Mouse (Mus musculus) embryonic facial prominence, embryonic 15.5 days (tissue): Measurements from ENCODE around the gene Zfp84. TPM values are rescaled to one million over a fixed set of nuclear protein-coding genes. Genes with fewer than 3 reads are reported as not detected.
A peak's percentile ranks its signal among the peaks of the same experiment; 100 is the strongest.
"Not testable (repeated sequence)": the region's sequence is repeated elsewhere in the genome, so short reads cannot be mapped to it uniquely, and the experiment has no call there.

Experiments used
- ATAC-seq: fragments of 200-750 bp; cut with Nextera tagmentation; 2 replicates; pipeline ENCODE4 v1.8.0; 2017; ENCODE audit warnings: low read depth, moderate TSS enrichment; ENCODE audit not compliant: insufficient number of reproducible peaks, low FRiP score, low TSS enrichment
- H3K27ac ChIP-seq: fragments of 300-500 bp; sonication (generic); replicated peaks from 2 replicates; pipeline ENCODE4 v1.5.1; 2015; ENCODE audit warnings: mild to moderate bottlenecking, inconsistent platforms
- H3K27me3 ChIP-seq: fragments of 300-500 bp; sonication (generic); 2 replicates; pipeline ENCODE4 v1.6.1; 2015; ENCODE audit warnings: inconsistent platforms
- H3K36me3 ChIP-seq: fragments of 300-500 bp; sonication (generic); 2 replicates; pipeline ENCODE4 v1.6.1; 2015; ENCODE audit warnings: mild to moderate bottlenecking, inconsistent platforms
- H3K4me1 ChIP-seq: fragments of 300-500 bp; sonication (generic); 2 replicates; pipeline ENCODE4 v1.6.1; 2015; ENCODE audit warnings: inconsistent platforms
- H3K4me2 ChIP-seq: fragments of 300-500 bp; sonication (generic); replicated peaks from 2 replicates; pipeline ENCODE4 v1.6.1; 2015; ENCODE audit warnings: mild to moderate bottlenecking, inconsistent platforms
- H3K4me3 ChIP-seq: fragments of 300-500 bp; sonication (generic); replicated peaks from 2 replicates; pipeline ENCODE4 v1.5.1; 2015; ENCODE audit warnings: mild to moderate bottlenecking, inconsistent platforms
- H3K9ac ChIP-seq: fragments of 300-500 bp; sonication (generic); 2 replicates; pipeline ENCODE4 v1.6.1; 2015; ENCODE audit warnings: inconsistent platforms
- H3K9me3 ChIP-seq: fragments of 300-500 bp; sonication (generic); replicated peaks from 2 replicates; pipeline ENCODE4 v1.6.1; 2016; ENCODE audit warnings: inconsistent platforms
- WGBS: fragments of 180-500 bp; shearing (Covaris S2); methylation state at CpG from one replicate; pipeline ENCODE4 v1.1.7; 2015; 5-methylcytosine and 5-hydroxymethylcytosine counted together
- polyA plus RNA-seq: library from polyadenylated mRNA; unstranded; fragments of >200 nt; fragmentation: Nextera tagmentation; extraction: Ambion mirVana; gene quantifications from 2 replicates; pipeline ENCODE4 v1.2.1, GENCODE M21; 2015

The Zfp84 gene
- 13.1 and 14.7 TPM in 2 replicates for polyA plus RNA-seq

DNA sequence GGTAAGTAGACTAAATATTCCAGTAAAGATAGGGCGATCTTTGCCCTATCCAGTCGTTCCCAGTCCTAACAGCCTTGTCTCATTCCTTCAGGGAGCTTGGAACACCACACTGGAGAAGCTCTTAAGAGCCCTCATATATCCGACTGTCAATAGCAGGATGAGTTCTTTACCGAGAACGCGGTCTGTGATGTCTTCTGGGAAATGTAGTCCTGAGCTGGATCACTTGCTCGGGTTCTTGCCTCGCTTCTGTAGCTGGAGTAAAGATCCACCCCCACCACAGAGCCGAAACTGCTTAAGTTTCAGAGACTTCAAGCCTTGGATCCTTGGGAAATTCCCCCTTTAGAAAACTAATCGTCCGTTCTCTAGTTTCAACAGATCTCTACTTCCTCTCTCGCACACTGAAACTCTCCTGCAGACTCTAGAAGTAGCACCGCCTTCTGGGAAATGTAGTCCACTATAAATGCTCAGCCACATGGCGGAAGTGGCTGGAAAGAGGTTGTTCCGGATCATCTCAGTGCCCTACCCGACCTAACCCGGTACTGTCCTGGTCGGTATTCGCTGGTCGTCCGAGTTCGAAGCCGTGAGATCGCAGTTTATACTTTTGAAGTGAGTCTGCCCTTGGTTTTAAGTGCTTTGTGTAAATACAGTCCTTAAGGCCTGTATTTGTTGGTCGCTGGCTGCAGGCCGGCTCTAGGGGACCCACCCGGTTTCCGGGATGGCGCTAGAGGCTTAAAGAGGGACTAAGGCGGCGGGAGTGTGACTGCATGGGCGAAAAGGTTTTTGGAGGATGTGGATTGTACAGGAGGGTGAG is at the start of gene Zfp84:
TSS of gene Zfp84 (plus strand) at position 463 of the 811 bp plus-strand sequence.
- peaks cover 14% of the 10 kb centered on the region for H3K36me3 ChIP-seq
- under 1% methylated on average over 32 of the region's 32 CpGs for WGBS

DNA sequence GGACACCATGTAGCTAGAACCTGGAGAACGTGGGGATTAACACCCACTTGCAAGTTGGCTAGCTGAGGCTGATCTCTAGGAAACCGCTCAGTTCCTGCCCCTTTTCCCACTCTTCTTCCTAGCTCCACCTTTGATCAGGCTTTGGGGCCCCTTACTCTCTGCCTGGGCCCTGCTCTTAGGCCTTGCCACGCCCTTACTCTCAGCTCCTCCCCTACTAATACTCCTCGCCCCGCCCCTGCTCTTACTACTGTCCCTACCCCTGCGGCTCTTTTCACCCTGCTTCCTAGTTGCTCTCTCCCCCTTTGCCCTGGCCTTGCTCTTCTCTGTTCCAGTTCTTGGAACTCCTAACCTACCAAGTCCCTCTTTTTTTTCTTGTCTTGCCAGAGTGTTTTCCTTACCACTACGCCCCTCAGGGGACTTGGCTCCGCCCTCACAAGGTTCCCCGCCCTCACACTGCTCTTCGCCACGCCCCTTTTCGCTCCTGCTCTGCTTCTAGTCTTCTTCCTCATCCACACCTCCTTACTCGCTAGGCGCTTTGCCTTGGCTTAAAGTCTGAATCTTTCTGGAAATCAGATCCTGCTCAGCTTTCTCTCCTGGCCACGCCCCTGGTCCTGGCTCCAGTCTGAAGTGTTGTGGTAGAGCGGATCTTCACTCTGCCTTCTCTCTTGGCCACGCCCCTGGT is 42.8 kb upstream of the Zfp84 start:
- not testable (repeated sequence) for H3K9ac ChIP-seq, H3K27me3 ChIP-seq, H3K9me3 ChIP-seq, H3K36me3 ChIP-seq, H3K4me3 ChIP-seq, H3K27ac ChIP-seq, H3K4me1 ChIP-seq
- 27% methylated on average over 17 of the region's 17 CpGs for WGBS
- ATAC-seq, result 0 out of 2 replicates have a peak, but pooled peaks have one; percentile 15
- 0 out of 2 replicates have a peak overlapping the region, but pooled peaks have one; percentile 6 for H3K4me2 ChIP-seq

More for the DNA sequence above, at the start of gene Zfp84:
- no peaks in the 10 kb centered on the region for H3K27me3 ChIP-seq
- peak; percentile 94 for ATAC-seq
- H3K4me1 ChIP-seq, result peaks cover 21% of the 10 kb centered on the region
- H3K4me3 ChIP-seq, result peak within 1 kb of the TSS; percentile 67
- H3K9ac ChIP-seq, result peak within 1 kb of the TSS; percentile 58
- H3K4me2 ChIP-seq, result peak within 1 kb of the TSS; percentile 78
- H3K27ac ChIP-seq, result peak within 1 kb of the TSS; percentile 97
- no peaks in the 10 kb centered on the region for H3K9me3 ChIP-seq

DNA sequence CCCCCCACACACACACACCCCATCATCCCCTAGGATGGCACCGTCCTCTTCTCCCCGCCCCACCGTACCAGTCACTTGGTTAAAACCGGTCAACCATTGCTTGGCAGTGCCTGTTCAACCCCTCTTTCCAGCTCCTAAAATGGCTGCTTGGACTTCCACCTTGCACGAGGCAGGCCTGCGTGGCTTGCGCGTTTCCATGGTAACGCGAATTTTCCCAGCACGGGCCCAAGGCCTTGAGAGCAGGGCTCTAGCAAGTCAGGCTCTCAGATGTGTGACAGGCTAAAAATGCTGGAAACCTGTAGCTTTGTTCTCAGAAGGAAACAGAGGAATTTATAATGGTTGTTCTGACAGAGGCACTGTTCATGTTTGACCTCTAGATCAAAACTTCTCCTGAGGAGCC is 41.5 kb upstream of the Zfp84 start, which contains the start of gene Catsperg2:
TSS of gene Catsperg2 (minus strand) at position 173 of the 400 bp plus-strand sequence.
- H3K27me3 ChIP-seq, H3K4me1 ChIP-seq, H3K4me3 ChIP-seq, H3K9me3 ChIP-seq, ATAC-seq, H3K9ac ChIP-seq, H3K27ac ChIP-seq, H3K36me3 ChIP-seq: not testable (repeated sequence)
- 62% methylated on average over 11 of the region's 11 CpGs for WGBS
- 0 out of 2 replicates have a peak within 1 kb of the TSS, but pooled peaks have one; percentile 6 for H3K4me2 ChIP-seq

DNA sequence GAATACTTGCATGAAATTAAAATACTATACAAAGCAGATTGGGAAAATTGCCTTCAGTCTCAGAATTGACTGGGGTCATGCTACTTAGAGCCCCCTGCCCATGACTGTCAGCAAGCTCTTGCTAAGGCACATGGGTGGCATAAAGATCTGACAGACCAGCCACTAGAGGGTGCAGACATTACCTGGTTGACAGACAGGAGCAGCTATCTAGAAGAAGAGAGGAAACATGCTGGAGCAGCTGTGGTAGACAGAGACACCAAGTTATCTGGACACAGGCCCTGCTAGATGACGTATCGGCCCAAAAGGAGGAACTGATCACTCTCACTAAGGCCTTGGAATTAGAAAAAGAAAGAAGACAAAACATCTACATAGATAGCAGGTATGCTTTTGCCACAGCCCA is 40.3 kb upstream of the Zfp84 start:
- no peaks in the 10 kb centered on the region for H3K9me3 ChIP-seq
- H3K27ac ChIP-seq, result no peak overlapping the region
- H3K4me2 ChIP-seq, result no peak overlapping the region
- no peak overlapping the region for H3K9ac ChIP-seq
- ATAC-seq, result no peak
- no peaks in the 10 kb centered on the region for H3K27me3 ChIP-seq
- H3K4me3 ChIP-seq, result no peak overlapping the region
- 94% methylated on average over 2 of the region's 2 CpGs for WGBS
- H3K36me3 ChIP-seq, result no peaks in the 10 kb centered on the region
- H3K4me1 ChIP-seq, result no peaks in the 10 kb centered on the region

DNA sequence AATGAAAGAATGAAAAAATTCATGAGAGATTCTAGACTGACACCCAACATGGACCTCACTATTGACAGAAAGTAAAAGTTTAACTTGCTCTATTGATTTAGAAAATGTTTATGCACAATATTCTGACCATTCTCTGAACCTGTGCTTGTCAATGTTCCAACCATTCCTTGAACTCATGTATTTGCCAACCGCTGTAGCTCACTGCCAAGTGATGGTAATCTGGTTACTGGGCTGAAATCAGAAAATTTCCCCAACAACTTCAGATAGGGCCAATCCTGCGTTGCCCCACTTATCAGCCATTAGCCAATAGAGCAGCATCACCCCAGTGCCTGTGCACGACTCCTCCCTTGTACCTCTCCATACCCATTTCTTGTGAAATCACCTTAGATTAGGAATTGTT is 26.1 kb upstream of the Zfp84 start:
- Histone ChIP-seq H3K27me3 (no peaks in the 10 kb centered on the region), H3K9ac (no peak overlapping the region), H3K36me3 (no peaks in the 10 kb centered on the region), H3K9me3 (no peaks in the 10 kb centered on the region), H3K4me3 (no peak overlapping the region), H3K27ac (no peak overlapping the region), H3K4me2 (no peak overlapping the region), H3K4me1 (no peaks in the 10 kb centered on the region)
- ATAC-seq, result no peak
- WGBS, result 86% methylated on average over 3 of the region's 3 CpGs

DNA sequence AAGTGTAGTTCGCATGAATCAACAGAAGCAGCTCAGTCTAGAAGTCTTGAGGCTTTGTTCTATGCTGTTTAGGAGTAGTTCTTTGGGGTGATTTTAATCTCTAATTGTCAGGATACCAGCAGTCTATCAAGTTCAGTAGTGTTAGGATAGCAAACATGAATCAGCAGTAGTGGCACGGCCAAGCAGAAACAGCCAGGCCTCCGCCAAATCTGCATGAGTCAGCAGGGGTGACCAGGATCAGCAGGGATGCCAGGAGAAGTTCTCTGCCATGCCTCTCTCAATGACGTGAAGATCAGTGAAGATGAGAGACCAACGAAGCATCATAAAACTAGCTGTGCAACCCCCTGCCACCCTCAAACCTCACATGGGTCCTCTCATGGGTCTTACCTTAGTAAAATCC is 7.9 kb upstream of the Zfp84 start:
- WGBS, result 81% methylated on average over 5 of the region's 5 CpGs
- H3K27me3 ChIP-seq, result no peaks in the 10 kb centered on the region

DNA sequence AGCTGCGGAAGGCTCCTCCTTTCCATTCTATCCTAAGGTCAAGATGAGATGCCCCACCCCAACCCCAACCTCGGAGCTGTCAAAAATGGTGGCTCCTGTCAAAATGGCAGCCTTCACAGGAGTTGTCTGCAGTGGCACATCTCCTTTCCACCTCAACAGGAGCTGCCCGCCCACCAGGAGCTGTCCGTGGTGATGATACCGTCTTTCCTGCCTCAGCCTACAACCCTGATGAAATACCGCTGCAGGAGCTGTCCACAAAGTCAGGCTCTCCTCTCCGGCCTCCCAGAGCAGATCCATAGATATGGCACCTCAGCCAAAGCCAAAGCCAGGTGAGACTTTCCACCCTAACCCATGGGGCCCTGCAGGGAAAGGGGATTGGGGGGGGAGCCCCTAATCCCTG is 3.6 kb upstream of the Zfp84 start:
- H3K27ac ChIP-seq, result no peak overlapping the region
- no peak for ATAC-seq
- 84% methylated on average over 7 of the region's 7 CpGs for WGBS
- no peaks in the 10 kb centered on the region for H3K9me3 ChIP-seq
- H3K4me1 ChIP-seq, result peaks cover 17% of the 10 kb centered on the region
- no peaks in the 10 kb centered on the region for H3K27me3 ChIP-seq
- H3K9ac ChIP-seq, result no peak overlapping the region
- no peak overlapping the region for H3K4me2 ChIP-seq
- no peak overlapping the region for H3K4me3 ChIP-seq
- H3K36me3 ChIP-seq, result no peaks in the 10 kb centered on the region

More for the DNA sequence above, 7.9 kb upstream of the Zfp84 start:
- no peaks in the 10 kb centered on the region for H3K4me1 ChIP-seq
- no peaks in the 10 kb centered on the region for H3K36me3 ChIP-seq
- H3K4me3 ChIP-seq, result no peak overlapping the region
- no peak overlapping the region for H3K4me2 ChIP-seq
- no peaks in the 10 kb centered on the region for H3K9me3 ChIP-seq
- no peak for ATAC-seq
- no peak overlapping the region for H3K27ac ChIP-seq
- no peak overlapping the region for H3K9ac ChIP-seq

DNA sequence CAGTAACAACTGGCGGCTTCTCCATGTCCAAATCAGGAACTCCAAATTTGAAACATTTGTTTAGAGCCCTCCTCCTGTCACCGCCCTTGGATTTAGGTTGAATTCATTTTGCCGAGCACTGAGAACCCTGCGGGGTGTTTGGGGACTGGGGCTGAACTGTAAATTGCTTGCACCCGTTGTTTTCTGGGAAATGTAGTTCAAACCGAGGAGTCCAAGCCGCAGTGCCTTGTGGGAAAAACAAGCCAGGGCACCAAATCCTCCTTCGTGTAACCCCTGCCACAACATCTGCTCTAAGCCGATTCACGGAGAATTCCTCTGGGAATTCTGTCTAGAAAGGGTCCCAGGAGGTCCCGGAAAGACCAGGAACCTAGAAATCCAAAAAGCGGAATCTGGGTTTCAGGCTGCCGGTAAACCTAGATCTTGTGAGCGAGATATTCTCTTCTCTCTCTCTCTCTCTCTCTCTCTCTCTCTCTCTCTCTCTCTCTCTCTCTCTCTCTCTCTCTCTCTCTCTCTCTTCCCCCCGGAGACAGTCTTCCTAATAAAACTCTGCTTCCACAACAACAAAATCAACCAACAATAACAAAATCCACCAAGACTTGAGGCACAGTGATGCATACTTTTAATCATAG is 1.2 kb upstream of the Zfp84 start:
- peaks cover 6% of the 10 kb centered on the region for H3K36me3 ChIP-seq
- WGBS, result 2% methylated on average over 14 of the region's 15 CpGs
- ATAC-seq, result peak; percentile 70; the same call in 1 of the 2 replicates
- peaks cover 21% of the 10 kb centered on the region for H3K4me1 ChIP-seq
- peak overlapping the region; percentile 67 for H3K4me3 ChIP-seq
- peak overlapping the region; percentile 86 for H3K27ac ChIP-seq
- no peaks in the 10 kb centered on the region for H3K9me3 ChIP-seq
- H3K4me2 ChIP-seq, result peak overlapping the region; percentile 78
- no peaks in the 10 kb centered on the region for H3K27me3 ChIP-seq
- peak overlapping the region; percentile 42; the same call in 1 of the 2 replicates for H3K9ac ChIP-seq

DNA sequence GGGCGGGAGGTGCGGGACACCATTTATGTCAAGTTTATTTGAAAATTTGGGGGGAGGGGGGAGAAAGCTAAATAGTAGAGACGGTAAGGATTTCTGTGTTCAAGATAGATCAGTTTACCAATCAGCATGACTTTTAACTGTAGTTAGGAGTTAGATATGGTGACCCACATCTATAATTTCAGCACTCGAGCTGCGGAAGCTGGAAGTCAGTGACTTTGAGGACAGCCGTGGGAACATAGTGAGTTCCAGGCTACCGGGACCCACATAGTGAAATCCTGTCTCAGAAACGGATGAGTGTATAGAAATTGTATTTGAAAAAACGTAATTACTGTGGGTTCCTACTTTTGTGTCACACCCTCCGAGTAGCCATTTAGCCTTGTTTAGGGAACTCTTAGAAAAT is 628 bp downstream of the Zfp84 start:
- H3K36me3 ChIP-seq, result peaks cover 20% of the 10 kb centered on the region
- H3K27me3 ChIP-seq, result no peaks in the 10 kb centered on the region
- no peak for ATAC-seq
- H3K4me2 ChIP-seq, result peak overlapping the region; percentile 60
- no peaks in the 10 kb centered on the region for H3K9me3 ChIP-seq
- peak overlapping the region; percentile 97; the same call in 1 of the 2 replicates for H3K27ac ChIP-seq
- H3K4me1 ChIP-seq, result peaks cover 21% of the 10 kb centered on the region
- peak overlapping the region; percentile 58 for H3K9ac ChIP-seq
- H3K4me3 ChIP-seq, result peak overlapping the region; percentile 67
- 6% methylated on average over 10 of the region's 10 CpGs for WGBS

DNA sequence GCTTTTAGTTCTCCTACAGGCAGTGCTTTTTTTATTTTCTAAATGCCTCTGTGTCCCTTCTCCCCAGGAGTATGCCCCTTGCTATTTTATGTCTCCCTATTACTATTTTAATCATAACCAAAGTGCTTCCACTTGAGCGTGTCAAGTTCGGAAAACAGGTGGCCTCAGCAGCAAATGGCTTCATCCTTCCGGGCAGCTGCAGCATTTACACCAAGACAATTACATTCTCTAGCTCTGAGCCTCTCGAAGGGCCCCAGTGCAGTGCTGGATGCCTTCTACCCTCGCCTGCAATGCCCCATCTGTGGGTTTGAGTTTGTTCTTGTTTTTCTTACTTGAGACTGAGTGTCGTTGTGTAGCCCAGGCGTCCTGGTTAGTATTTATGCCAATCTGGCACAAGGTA is 5.2 kb downstream of the Zfp84 start:
- Histone ChIP-seq H3K4me2 (no peak overlapping the region), H3K4me3 (no peak overlapping the region), H3K9me3 (no peaks in the 10 kb centered on the region), H3K9ac (no peak overlapping the region), H3K4me1 (peaks cover 11% of the 10 kb centered on the region), H3K27ac (no peak overlapping the region), H3K27me3 (no peaks in the 10 kb centered on the region), H3K36me3 (peaks cover 64% of the 10 kb centered on the region)
- WGBS, result 85% methylated on average over 7 of the region's 7 CpGs
- ATAC-seq, result 0 out of 2 replicates have a peak, but pooled peaks have one; percentile 39

DNA sequence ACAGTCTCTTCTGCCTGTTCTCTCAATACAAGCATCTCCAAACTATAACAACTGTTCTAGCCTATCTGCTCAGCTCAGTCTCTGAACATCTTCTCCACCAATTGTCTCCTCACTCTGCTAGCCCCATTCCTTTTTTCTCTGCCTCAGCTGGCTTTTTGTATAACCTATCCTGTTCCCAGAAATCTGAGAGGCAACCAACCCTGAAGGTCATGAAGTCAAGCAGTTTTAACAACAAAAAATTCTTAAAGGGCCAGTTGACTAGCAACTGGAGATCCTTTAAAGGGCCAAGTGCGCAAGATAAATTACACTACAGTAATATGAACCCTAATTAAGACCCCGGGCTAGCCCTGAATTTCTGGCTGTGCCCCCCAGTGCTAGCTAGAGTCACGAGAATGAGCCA is 6.0 kb downstream of the Zfp84 start:
- no peak overlapping the region for H3K4me2 ChIP-seq
- ATAC-seq, result no peak
- H3K27me3 ChIP-seq, result no peaks in the 10 kb centered on the region
- WGBS, result 75% methylated on average over 3 of the region's 3 CpGs
- H3K27ac ChIP-seq, result no peak overlapping the region
- H3K9me3 ChIP-seq, result no peaks in the 10 kb centered on the region
- H3K9ac ChIP-seq, result no peak overlapping the region
- H3K4me1 ChIP-seq, result peaks cover 8% of the 10 kb centered on the region
- H3K4me3 ChIP-seq, result no peak overlapping the region
- peaks cover 71% of the 10 kb centered on the region for H3K36me3 ChIP-seq
